Mouse (Mus musculus): Measurements from ENCODE around the gene Syt9.
"Not testable (repeated sequence)": the region's sequence is repeated elsewhere in the genome, so short reads cannot be mapped to it uniquely, and the experiment has no call there.

Gene Syt9

GRCm38 (mm10) chr7:107444579-107444978 lies 74.1 kb downstream of the Syt9 start:
- in situ Hi-C loops (cut with MboI; ENCODE audit: low pct_unique_long_range_greater_than_20kb in 1 of 2, low sequenced_read_pairs in 2 of 2, unreplicated experiment in 1 of 2) = no loop called here

DNA sequence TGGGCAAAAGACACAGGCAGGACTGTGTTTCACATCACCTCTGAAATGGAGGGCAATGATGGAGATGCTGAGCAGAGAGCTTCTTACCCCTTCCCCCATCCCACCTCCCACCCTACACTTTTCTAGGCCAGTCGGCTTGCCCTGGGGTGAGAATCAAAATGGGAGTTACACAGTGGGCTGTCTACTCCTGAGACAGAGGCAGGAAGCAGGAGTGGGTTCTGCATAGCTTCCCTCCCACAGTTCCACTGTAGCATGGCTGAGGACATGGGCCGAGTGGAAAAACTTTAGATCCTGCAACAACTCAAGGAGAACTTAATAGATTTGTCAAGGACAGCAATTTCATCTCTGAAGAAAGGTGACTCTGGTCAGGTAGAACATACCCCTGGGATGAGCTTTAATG lies 84.1 kb downstream of the Syt9 start:
- in situ Hi-C loops (cut with MboI; ENCODE audit: low pct_unique_long_range_greater_than_20kb in 1 of 2, low sequenced_read_pairs in 2 of 2, unreplicated experiment in 1 of 2) = no loop called here

DNA sequence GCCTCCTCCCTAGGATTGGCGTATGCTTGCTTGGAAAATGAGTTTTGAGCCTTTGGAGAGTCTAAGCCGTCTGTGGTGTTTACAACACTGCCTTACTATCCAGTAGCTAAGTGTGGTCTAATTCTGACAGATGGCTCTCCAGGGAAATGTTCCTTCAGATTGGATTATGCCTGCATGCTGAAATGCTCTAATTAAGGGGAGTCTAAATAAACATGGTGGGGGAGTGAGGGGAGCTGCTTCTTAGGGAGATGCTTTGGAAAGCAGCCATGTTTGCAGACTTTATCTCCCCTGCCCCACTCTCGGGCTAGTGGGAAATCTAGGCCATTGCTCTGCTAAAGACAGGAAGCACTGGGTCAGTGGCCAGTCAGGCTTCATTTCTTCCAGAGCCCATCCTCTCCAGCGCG lies 84.6 kb downstream of the Syt9 start:
- in situ Hi-C loops (cut with MboI; ENCODE audit: low pct_unique_long_range_greater_than_20kb in 1 of 2, low sequenced_read_pairs in 2 of 2, unreplicated experiment in 1 of 2) = no loop called here

DNA sequence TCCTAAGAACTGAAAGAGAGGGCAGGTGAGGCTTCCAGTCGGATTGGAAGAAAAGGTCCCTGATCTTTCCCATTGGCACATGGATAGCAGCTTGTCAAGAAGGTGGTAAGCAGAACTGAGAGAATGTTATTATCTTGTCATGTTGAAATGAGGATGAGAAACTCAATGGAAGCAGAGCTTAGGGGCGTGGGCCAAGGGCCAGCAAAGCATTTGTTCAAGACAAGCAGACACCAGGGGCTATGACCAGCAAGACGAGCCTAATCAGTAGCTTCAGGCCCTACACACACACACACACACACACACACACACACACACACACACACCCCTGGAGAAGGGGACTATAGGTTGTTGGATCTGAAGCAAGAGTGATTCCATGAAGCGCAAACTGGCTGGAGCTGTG lies 90.6 kb downstream of the Syt9 start:
- in situ Hi-C loops (cut with MboI; ENCODE audit: low pct_unique_long_range_greater_than_20kb in 1 of 2, low sequenced_read_pairs in 2 of 2, unreplicated experiment in 1 of 2) = no loop called here

DNA sequence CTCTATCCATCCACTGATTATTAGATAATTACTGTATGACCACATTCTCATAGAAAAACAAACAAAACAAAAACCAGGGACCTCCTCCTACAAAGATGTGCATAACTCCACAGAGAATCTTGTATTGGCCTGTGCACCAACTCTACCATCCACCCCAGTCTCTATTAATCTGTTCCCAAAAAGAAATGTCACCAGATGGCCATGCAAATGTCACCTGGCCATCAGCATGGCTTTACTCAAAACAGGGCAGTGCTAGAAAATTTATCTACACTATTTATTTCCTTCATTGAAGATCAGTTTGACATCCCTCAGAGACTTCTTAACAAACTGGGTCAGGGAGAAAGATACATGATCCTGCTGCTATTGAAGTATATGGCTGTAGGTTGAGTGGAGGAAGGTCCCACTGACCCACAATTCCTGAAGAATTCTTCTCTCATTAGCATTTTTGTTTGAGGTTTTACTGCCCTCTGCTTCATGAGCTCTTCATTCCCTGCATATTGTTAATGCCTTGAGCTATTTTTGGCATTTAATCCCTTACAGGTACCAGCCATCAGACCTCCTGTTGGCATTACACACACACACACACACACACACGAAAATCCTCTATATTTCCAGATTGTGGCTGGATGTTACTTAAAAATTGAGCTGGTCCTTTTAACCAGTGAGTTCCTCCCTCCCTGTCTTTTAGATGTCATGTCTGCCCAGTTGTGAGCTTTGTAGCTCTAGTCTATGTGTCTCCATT lies 91.3 kb downstream of the Syt9 start:
- in situ Hi-C loops (cut with MboI; ENCODE audit: low pct_unique_long_range_greater_than_20kb in 1 of 2, low sequenced_read_pairs in 2 of 2, unreplicated experiment in 1 of 2) = no loop called here

DNA sequence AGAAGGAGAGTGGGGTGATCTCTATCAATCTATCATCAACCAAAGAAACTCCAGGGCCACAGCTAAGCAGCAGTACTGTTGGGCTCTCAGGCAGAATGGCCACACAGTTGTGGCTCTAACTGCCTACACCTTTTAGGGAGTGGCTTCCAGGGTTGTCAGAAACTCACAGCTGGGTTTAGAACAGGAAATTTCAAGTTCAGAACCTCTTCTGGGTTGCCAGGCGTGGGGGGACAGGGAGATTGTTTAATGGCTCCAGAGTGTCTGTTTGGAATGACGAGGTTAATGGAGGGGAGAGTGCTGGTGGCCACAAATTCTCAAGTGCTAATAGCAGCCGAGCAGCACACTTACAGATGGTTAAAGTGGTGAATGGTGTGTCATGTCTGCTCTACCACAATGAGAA lies 92.4 kb downstream of the Syt9 start:
- in situ Hi-C loops (cut with MboI; ENCODE audit: low pct_unique_long_range_greater_than_20kb in 1 of 2, low sequenced_read_pairs in 2 of 2, unreplicated experiment in 1 of 2) = no loop called here

DNA sequence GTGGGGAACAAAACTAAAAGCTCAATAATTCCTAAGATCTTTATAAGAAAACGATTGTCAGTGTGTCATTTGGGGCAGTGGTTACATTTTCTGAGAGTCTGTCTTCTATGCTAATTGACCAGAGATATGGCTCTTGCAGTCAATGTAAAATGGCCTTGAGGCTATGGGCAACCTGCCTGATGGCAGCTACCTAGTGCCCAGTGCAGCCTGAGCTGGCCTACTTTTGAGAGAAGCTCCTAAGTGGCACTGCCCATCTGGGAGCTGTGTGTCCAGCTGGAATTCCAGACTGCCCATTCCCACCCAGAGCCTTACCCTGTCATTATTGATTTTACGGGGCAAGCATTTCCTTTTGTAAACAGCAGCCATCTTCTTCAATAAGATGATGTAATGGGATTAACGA lies 94.6 kb downstream of the Syt9 start:
- in situ Hi-C loops (cut with MboI; ENCODE audit: low pct_unique_long_range_greater_than_20kb in 1 of 2, low sequenced_read_pairs in 2 of 2, unreplicated experiment in 1 of 2) = no loop called here

DNA sequence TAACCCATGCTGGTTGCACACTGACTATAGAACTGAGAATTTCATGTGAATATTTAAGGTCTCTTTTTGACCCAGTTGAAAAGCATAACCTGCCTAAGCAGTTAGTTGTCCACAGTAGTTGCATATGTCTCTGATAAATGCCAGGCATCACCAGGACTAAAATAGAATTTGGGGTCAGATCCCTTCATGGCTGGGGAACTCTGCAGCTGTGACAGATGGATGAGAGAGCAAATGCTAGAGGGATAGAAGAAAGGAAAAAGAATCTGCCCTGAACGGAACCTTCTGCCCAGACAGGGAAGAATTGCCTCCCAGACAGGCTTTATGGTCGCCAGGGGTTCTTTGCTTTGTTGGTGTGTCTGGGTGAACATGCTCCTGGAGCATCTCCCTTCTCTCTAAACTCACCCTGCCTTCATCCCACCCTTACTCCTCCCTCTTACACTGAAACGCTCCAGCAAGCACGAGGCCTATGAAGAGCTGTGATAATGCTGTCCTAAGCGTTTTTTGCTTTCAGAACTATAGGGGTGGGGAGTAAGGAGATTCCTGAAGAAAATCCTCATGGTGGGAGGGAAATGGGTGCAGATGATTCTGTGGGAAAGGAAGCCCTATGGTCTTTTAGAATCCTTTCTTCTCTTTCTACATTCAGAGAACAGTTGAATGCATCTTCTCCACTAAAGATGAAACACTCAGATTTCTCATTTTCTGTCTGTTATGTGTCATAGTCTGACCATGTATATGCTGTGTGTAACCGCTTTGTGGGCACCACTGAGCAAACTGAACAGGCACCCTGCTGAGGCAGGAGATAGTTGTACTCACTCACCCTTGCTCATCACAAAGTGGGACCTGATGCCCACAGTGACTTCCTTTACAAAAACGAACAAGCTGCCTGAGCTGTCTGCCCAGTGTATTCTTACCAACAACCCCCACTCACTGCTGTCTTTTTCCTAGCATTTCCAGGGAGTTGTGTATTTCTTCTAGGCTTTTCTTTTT lies 108.7 kb downstream of the Syt9 start:
- in situ Hi-C loops (cut with MboI; ENCODE audit: low pct_unique_long_range_greater_than_20kb in 1 of 2, low sequenced_read_pairs in 2 of 2, unreplicated experiment in 1 of 2) = no loop called here

GRCm38 (mm10) chr7:107485709-107486108 lies 115.2 kb downstream of the Syt9 start:
- in situ Hi-C loops (cut with MboI; ENCODE audit: low pct_unique_long_range_greater_than_20kb in 1 of 2, low sequenced_read_pairs in 2 of 2, unreplicated experiment in 1 of 2) = not testable (repeated sequence)

DNA sequence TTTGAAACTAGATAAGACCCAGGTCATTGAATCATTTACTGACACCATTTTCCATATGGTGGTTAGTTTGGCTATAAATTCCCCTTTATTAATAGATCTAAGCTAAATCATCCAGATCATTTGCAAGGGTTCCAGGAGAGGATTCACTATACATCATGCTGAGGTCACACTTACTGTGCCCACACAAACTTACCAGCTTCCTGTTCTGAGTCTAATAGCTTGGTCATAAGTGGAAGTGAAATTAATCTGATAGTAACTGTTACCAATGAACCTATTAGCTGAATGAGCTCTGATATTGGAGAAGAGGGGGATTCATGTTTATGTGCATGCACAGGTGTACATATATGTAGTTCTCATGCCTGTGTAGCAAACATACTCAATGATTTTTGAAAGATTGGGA lies 124.9 kb downstream of the Syt9 start:
- in situ Hi-C loops (cut with MboI; ENCODE audit: low pct_unique_long_range_greater_than_20kb in 1 of 2, low sequenced_read_pairs in 2 of 2, unreplicated experiment in 1 of 2) = no loop called here

- in situ Hi-C loops (cut with MboI; ENCODE audit: low pct_unique_long_range_greater_than_20kb in 1 of 2, low sequenced_read_pairs in 2 of 2, unreplicated experiment in 1 of 2) = no loop called here
These were observed 126.4 kb downstream of the Syt9 start for GRCm38 (mm10) chr7:107496923-107497322.

GRCm38 (mm10) chr7:107500641-107501040 lies 130.1 kb downstream of the Syt9 start:
- in situ Hi-C loops (cut with MboI; ENCODE audit: low pct_unique_long_range_greater_than_20kb in 1 of 2, low sequenced_read_pairs in 2 of 2, unreplicated experiment in 1 of 2) = no loop called here

GRCm38 (mm10) chr7:107504761-107505712 lies 134.5 kb downstream of the Syt9 start:
- in situ Hi-C loops (cut with MboI; ENCODE audit: low pct_unique_long_range_greater_than_20kb in 1 of 2, low sequenced_read_pairs in 2 of 2, unreplicated experiment in 1 of 2) = no loop called here

- in situ Hi-C loops (cut with MboI; ENCODE audit: low pct_unique_long_range_greater_than_20kb in 1 of 2, low sequenced_read_pairs in 2 of 2, unreplicated experiment in 1 of 2) = no loop called here
These were observed 137.4 kb downstream of the Syt9 start for GRCm38 (mm10) chr7:107507920-107508319.

GRCm38 (mm10) chr7:107509740-107510139 lies 139.2 kb downstream of the Syt9 start:
- in situ Hi-C loops (cut with MboI; ENCODE audit: low pct_unique_long_range_greater_than_20kb in 1 of 2, low sequenced_read_pairs in 2 of 2, unreplicated experiment in 1 of 2) = no loop called here

DNA sequence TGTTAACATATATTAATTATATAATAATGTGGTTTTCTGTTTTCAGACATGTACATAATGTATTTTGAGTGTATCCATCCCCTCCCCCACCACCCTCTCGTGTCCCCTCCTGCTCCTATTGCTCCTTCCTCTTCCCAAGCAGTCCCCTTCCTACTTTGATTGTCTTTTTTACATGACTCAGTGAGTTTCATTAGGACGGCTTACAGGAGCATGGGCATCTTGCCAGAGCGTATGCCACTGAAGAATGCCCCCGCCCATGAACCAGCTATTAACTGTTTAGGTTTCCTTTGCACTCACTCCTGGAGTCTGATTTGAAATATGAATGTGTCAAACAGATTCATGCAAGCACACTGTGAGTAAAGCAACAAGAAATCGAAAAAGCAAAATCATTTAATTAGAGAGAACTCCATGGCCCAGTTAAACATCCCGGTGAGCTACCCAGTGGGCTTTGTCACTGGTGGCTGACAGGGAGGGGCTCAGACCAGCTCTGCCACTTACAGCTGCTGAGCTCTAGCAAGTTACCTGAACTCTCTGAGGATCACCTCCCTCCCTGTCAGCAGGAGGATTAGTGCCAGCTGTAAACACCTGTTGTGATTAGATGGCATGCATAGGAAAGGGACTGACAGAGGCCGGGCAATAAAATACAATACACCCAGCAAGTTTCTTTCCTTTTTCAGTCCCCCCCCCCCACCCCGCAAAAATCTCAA lies 146.3 kb downstream of the Syt9 start:
- in situ Hi-C loops (cut with MboI; ENCODE audit: low pct_unique_long_range_greater_than_20kb in 1 of 2, low sequenced_read_pairs in 2 of 2, unreplicated experiment in 1 of 2) = no loop called here

DNA sequence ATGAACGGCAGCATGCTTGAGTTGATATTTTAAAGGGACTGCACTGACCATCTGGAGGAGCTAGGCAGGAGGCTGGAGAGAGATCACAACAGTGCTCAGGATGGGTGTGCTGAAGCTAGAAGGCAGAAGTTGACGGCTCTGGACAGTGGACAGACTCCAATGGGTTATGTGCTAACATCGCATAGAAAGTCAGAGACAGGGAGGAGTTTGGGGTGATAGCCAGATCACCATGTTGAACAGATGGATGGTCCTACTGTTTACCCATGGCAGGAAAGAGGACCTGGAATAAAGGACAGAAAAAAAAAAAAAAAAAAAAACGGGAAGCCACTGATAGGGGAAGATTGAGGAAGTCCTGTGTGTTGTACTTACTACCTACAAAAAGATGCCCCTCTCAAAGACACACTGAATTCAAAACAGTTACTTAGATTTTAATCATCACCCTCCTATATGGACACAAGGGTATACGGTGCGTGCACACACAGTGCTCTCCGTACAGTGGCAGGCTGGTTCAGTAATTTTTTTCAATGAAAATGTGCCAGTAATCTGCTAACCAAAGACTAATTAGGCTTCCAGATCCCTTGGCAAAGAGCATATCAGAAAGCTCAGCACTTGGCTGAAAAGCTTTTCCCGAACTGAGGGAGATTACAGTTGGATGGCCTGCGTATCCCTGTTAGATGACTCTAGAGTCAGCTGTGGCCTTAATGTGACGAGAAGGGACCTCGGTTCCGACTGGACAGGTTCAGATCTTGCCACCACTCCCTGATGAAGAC lies 148.9 kb downstream of the Syt9 start:
- in situ Hi-C loops (cut with MboI; ENCODE audit: low pct_unique_long_range_greater_than_20kb in 1 of 2, low sequenced_read_pairs in 2 of 2, unreplicated experiment in 1 of 2) = loop anchor here in 1 of 2 experiments (10.0 kb wide), 1 partner anchor 305 kb away; no protein-coding TSS in a partner anchor

All from mouse embryonic stem cell (cell line).